Mouse (Mus musculus) liver, embryonic 14.5 days (tissue): Measurements from ENCODE around the gene Pole. TPM values are rescaled to one million over a fixed set of nuclear protein-coding genes. Genes with fewer than 3 reads are reported as not detected.

ENCODE experiments used
- ATAC-seq: fragments of 200-750 bp; cut with Nextera tagmentation; 2 replicates; pipeline ENCODE4 v1.8.0; 2017; ENCODE audit warnings: moderate number of reproducible peaks, mild to moderate bottlenecking, moderate library complexity; ENCODE audit not compliant: insufficient read depth
- DNase-seq, 3 experiments: peaks; one replicate each; pipeline ENCODE4 v3.0.0-alpha.2; 2012 to 2013; ENCODE audit warnings: low read depth in 3 of 3, low spot score in 3 of 3
- H3K27ac ChIP-seq: fragments of 300-500 bp; sonication (generic); 2 replicates; pipeline ENCODE4 v1.5.1; 2014; ENCODE audit warnings: moderate library complexity, mild to moderate bottlenecking, control low read depth, inconsistent platforms
- H3K27me3 ChIP-seq: fragments of 300-500 bp; sonication (generic); 2 replicates; pipeline ENCODE4 v1.6.1; 2014; ENCODE audit warnings: mild to moderate bottlenecking, low read length, moderate library complexity; ENCODE audit not compliant: control insufficient read depth, insufficient read depth
- H3K36me3 ChIP-seq: fragments of 300-500 bp; sonication (generic); replicated peaks from 2 replicates; pipeline ENCODE4 v1.6.1; 2014; ENCODE audit warnings: low read depth; ENCODE audit not compliant: control insufficient read depth, insufficient read depth
- H3K4me1 ChIP-seq, 2 experiments: fragments of 200-500 bp in 1 of 2; fragments of 300-500 bp in 1 of 2; sonication (generic) in 1 of 2; replicated peaks; 2 replicates each; pipeline ENCODE4 v1.6.1; 2012 to 2014; ENCODE audit warnings: antibody characterized with exemption in 1 of 2, inconsistent platforms in 1 of 2, low read length in 1 of 2; ENCODE audit not compliant: control insufficient read depth in 2 of 2, insufficient read depth in 2 of 2
- H3K4me2 ChIP-seq: fragments of 300-500 bp; sonication (generic); 2 replicates; pipeline ENCODE4 v1.6.1; 2014; ENCODE audit warnings: low read depth, mild to moderate bottlenecking, control low read depth, moderate library complexity
- H3K4me3 ChIP-seq, 2 experiments: fragments of 200-500 bp in 1 of 2; fragments of 300-500 bp in 1 of 2; sonication (generic) in 1 of 2; 2 replicates each; pipeline ENCODE4 v1.5.1; 2012 to 2014; ENCODE audit warnings: low read depth in 2 of 2, low read length in 2 of 2, mild to moderate bottlenecking in 2 of 2, control low read depth in 1 of 2, inconsistent platforms in 1 of 2, moderate library complexity in 1 of 2; ENCODE audit not compliant: insufficient read depth in 1 of 2
- H3K9ac ChIP-seq: fragments of 300-500 bp; sonication (generic); replicated peaks from 2 replicates; pipeline ENCODE4 v1.6.1; 2014; ENCODE audit warnings: mild to moderate bottlenecking, control low read depth, moderate library complexity
- H3K9me3 ChIP-seq: fragments of 300-500 bp; sonication (generic); 2 replicates; pipeline ENCODE4 v1.6.1; 2016; ENCODE audit warnings: low read length, mixed read lengths; ENCODE audit not compliant: control insufficient read depth
- CTCF ChIP-seq: IDR thresholded peaks from 2 replicates; pipeline ENCODE4 v1.5.1; 2016; ENCODE audit warnings: antibody characterized with exemption, low read depth, control low read depth
- EP300 ChIP-seq: IDR thresholded peaks from 2 replicates; pipeline ENCODE4 v1.6.1; 2016; ENCODE audit warnings: antibody characterized with exemption, low read depth
- WGBS: fragments of 180-500 bp; shearing (Covaris S2); extraction: QIAGEN DNeasy Blood & Tissue Kit; methylation state at CpG from one replicate; pipeline ENCODE4 v1.1.7; 2014; ENCODE audit not compliant: insufficient replicate concordance; 5-methylcytosine and 5-hydroxymethylcytosine counted together
- polyA plus RNA-seq, 2 experiments: library from polyadenylated mRNA; depleted of rRNA in 1 of 2; stranded (reverse) in 1 of 2; unstranded in 1 of 2; fragments of >200 nt; fragmentation: Nextera tagmentation in 1 of 2; extraction: Ambion mirVana in 1 of 2; gene quantifications; 2 replicates each; pipeline versions ENCODE4 v1.2.1 to v1.2.3; 2012 to 2014

Gene Pole
- polyA plus RNA-seq, 2 experiments = 16.7 to 18.8 TPM

DNA sequence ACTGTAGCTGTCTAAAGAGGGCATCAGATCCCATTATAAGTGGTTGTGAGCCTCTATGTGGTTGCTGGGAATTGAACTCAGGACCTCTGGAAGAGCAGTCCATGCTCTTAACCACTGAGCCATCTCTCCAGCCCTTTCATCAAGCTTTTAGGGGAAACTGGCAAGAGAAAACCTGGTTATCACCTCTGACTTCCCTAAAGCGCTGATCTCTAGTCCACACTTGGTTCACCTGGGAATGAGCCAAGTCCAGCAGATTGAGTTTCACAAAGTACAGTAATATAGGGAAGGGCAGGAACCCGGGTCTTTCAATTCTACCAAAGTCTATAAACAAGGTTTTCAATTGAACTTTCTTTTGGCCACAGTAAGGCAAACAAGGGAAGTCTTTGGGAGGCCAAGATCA, 4.1 kb upstream of the Pole start:
- no peak overlapping the region for H3K9ac ChIP-seq
- 64% methylated on average over 2 of the region's 2 CpGs for WGBS
- H3K27ac ChIP-seq = no peak overlapping the region
- no peaks in the 10 kb centered on the region for H3K27me3 ChIP-seq
- H3K9me3 ChIP-seq = no peaks in the 10 kb centered on the region
- ATAC-seq = no peak
- TF ChIP-seq CTCF = no peak
- no peak for TF ChIP-seq EP300
- H3K4me3 ChIP-seq = no peak overlapping the region
- no peak overlapping the region for H3K4me2 ChIP-seq
- no peak for DNase-seq
- H3K36me3 ChIP-seq = peaks cover 2% of the 10 kb centered on the region
- H3K4me1 ChIP-seq = peaks cover 5 to 10% of the 10 kb centered on the region in 2 experiments; a peak in 3 of 4 replicates

DNA sequence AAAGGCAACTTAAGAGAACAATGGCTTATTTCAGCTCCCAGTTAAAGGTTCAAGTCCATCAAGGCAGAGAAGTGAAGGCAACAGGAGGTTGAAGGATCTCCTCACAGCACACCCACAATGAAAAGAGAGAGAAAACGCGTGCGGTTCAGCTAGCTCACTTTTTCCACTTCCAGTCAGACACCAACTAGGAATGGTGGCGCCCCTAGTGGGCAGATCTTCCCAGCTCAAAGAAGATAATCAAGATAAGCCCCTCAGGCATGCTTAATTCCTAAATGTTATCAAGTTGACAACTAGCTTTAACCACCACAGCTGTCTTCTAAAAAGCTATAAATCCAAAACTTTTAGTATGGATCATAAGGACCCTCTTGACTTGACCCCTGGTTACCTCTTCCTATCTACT, 1.6 kb upstream of the Pole start:
- peak overlapping the region; percentile 77 for H3K9ac ChIP-seq
- peak overlapping the region; percentile 68 to 84 for H3K4me3 ChIP-seq
- no peaks in the 10 kb centered on the region for H3K27me3 ChIP-seq
- DNase-seq (peak; percentile 74 to 77 (median 75)), ATAC-seq (no peak)
- peak overlapping the region; percentile 100 for H3K4me2 ChIP-seq
- H3K36me3 ChIP-seq = peaks cover 9% of the 10 kb centered on the region
- TF ChIP-seq EP300 (no peak), CTCF (peak; percentile 84)
- 3% methylated on average over 4 of the region's 4 CpGs for WGBS
- no peaks in the 10 kb centered on the region for H3K9me3 ChIP-seq
- peak overlapping the region; percentile 55 for H3K27ac ChIP-seq
- H3K4me1 ChIP-seq = peaks cover 8 to 15% of the 10 kb centered on the region in 2 experiments

DNA sequence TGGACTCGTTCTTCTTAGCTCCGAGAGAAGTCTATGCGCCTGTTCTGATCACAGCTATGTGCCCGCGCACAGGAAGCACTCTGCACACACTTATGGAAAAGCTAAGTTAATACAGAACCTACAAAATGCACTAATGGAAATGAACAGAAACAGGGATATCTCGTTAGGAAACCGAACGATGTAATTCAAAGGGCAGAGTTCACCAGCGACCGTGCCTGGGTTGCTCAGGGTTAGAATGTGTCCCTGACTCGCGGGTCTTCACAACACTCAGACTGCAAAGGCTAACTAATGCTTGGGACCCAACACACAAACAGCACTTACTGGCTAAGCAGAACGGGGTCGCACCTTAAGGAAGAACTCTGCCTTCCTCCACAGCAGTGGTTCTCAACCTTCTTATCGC, 950 bp upstream of the Pole start:
- peak overlapping the region; percentile 77 for H3K9ac ChIP-seq
- 2% methylated on average over 15 of the region's 15 CpGs for WGBS
- H3K27ac ChIP-seq = peak overlapping the region; percentile 55
- H3K9me3 ChIP-seq = no peaks in the 10 kb centered on the region
- H3K27me3 ChIP-seq = no peaks in the 10 kb centered on the region
- no peak for ATAC-seq
- H3K4me1 ChIP-seq = peaks cover 8 to 15% of the 10 kb centered on the region in 2 experiments
- H3K36me3 ChIP-seq = peaks cover 15% of the 10 kb centered on the region
- peak overlapping the region; percentile 100 for H3K4me2 ChIP-seq
- H3K4me3 ChIP-seq = peak overlapping the region; percentile 68 to 84
- peak in 1 of 3 experiments; percentile 16 for DNase-seq
- TF ChIP-seq EP300 (no peak), CTCF (no peak)

DNA sequence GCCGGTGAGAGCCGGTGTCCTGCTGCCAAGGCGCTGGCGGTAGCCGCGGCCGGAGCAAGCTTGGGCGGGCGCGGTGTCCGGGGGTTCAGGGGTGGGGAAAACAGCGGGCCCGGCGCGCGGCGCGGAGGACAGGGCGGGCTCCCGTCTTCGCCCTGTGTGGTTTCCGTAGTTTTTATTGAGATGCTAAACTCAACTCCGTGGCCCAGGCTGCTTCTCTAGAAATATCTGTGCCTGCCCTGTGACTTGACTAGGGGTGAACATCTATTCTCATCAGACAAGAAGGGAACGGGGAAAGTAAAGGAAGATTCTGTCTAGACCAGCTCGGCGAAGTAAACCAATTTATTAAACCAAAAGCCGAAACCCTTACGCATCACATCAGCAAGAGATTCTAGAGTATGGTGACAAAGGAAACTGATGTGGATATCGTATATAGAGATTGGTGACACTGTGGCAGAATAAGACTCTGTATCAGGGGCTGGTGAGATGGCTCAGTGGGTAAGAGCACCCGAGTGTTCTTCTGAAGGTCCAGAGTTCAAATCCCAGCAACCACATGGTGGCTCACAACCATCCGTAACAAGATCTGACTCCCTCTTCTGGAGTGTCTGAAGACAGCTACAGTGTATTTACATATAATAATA, 459 bp downstream of the Pole start:
- Histone ChIP-seq H3K27me3 (no peaks in the 10 kb centered on the region), H3K9me3 (no peaks in the 10 kb centered on the region), H3K4me1 (peaks cover 9 to 19% of the 10 kb centered on the region in 2 experiments), H3K27ac (peak overlapping the region; percentile 34), H3K9ac (peak overlapping the region; percentile 66), H3K4me3 (peak overlapping the region; percentile 68 to 93), H3K36me3 (peaks cover 21% of the 10 kb centered on the region), H3K4me2 (peak overlapping the region; percentile 100)
- WGBS = 2% methylated on average over 30 of the region's 31 CpGs
- ATAC-seq (peak; percentile 83), DNase-seq (no peak)
- TF ChIP-seq EP300 (peak; percentile 19; the same call in 1 of the 2 replicates), CTCF (no peak)

DNA sequence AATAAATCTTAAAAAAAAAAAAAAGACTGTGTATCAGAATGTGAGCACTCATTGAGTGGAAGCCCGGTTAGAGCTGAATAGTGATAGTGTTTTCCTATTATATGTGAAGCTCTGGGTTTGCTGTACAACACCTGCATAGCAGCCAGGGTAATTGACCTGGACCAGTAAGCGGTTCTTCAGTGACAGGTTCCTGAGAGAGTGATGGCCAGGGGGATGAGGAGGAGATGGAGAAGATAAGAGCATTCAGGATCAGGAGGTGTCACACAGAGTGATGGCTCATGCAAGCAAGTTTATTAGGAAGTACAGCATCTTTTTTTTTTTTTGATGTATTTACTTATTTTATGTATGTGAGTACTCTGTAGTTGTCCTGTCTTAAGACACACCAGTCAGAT, 974 bp downstream of the Pole start:
- Histone ChIP-seq H3K27me3 (no peaks in the 10 kb centered on the region), H3K4me2 (peak overlapping the region; percentile 100), H3K4me1 (peaks cover 11 to 19% of the 10 kb centered on the region in 2 experiments), H3K9me3 (no peaks in the 10 kb centered on the region), H3K36me3 (peaks cover 26% of the 10 kb centered on the region), H3K9ac (peak overlapping the region; percentile 28), H3K27ac (no peak overlapping the region), H3K4me3 (peak overlapping the region; percentile 59 to 68)
- 37% methylated on average over 2 of the region's 2 CpGs for WGBS
- no peak for DNase-seq
- TF ChIP-seq EP300 (no peak), CTCF (no peak)
- ATAC-seq = no peak
